Mouse (Mus musculus): ENCODE measurements around the gene Cd8a.

DNA sequence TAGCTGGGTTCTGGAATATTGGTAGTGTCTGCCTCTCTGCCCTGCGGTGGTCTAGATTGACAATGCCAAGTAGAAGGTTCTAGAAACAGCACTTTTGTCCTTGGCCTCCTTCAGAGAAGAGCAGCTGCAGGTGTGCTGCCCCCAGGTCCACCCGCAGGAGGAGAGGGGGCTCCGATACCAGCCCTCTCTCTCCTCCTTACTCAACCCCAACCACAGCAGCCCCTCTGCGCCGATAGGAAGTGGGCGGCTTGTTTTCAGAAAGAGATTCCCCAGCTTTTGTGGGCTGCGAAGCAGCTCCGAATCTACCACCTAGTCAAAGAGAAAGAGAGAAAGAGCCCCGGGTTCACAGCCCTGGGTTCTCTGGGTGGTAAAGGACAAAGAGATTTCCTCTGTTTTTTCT is 32.0 kb upstream of the Cd8a start:
- TF ChIP-seq GATA1 (IDR thresholded peaks at IDR 0.05; ENCODE audit: borderline replicate concordance, low read length): no peak
- no peak for TF ChIP-seq FLI1 (IDR thresholded peaks at IDR 0.05; ENCODE audit: low read length)

Data from megakaryocyte, embryonic 14.5 days (primary cell).